Mouse (Mus musculus): ENCODE results near the gene Gm9970. TPM values are rescaled to one million over a fixed set of nuclear protein-coding genes. Genes with fewer than 3 reads are reported as not detected.

The Gm9970 gene
- polyA plus RNA-seq, 1 experiment from 2014 or later, result 0.83 TPM

DNA sequence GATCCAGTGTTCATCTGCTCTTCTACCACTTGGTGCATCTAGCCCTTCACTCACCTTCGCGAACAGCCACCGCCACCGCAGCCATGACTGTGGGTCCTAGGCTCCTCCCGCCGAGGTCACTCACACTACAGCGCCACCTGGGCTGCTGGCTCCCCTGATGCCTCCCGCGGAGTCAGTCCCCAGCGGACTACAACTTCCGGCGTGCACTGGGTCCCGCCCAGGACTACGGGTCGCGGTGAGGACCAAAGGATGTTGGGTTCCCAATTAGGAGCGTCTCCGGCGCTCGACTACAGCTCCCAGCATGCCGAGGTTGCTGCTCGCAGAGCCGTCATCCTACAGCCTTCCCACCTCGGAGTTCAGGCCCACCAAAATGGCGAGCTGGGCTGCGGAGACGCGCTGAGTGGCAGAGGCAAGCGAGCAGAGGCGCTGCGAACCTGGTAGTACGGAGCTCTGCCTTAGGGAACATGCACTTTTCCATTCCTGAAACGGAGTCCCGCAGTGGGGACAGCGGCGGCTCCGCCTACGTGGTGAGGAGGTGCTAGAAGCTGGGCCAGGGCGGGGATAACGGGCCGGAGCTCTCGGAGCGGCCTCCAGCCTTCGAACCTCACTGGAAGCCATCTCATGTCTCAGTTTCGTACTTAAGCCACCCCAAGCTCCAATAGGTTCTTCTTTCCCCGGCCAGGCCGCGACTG is 47.9 kb downstream of the Gm9970 start, which contains the start of the genes Snx17 and Eif2b4:
Snx17 (plus strand) TSS at position 289 of the 692 bp plus-strand sequence.
Eif2b4 (minus strand) TSS at position 492 of the 692 bp plus-strand sequence.
- peak within 1 kb of the TSS; percentile 76 for H3K4me2 ChIP-seq
- peak; percentile 96 for ATAC-seq (replicated peaks; ENCODE audit: low FRiP score)
- peak within 1 kb of the TSS; percentile 94 for H3K27ac ChIP-seq
- no peaks in the 10 kb centered on the region for H3K9me3 ChIP-seq (replicated peaks)
- H3K9ac ChIP-seq, result peak within 1 kb of the TSS; percentile 87
- WGBS, result under 1% methylated on average over 48 of the region's 48 CpGs
- no peaks in the 10 kb centered on the region for H3K27me3 ChIP-seq
- H3K4me3 ChIP-seq (replicated peaks), result peak within 1 kb of the TSS; percentile 95
- H3K36me3 ChIP-seq, result peaks cover 68% of the 10 kb centered on the region
- peaks cover 22% of the 10 kb centered on the region for H3K4me1 ChIP-seq

DNA sequence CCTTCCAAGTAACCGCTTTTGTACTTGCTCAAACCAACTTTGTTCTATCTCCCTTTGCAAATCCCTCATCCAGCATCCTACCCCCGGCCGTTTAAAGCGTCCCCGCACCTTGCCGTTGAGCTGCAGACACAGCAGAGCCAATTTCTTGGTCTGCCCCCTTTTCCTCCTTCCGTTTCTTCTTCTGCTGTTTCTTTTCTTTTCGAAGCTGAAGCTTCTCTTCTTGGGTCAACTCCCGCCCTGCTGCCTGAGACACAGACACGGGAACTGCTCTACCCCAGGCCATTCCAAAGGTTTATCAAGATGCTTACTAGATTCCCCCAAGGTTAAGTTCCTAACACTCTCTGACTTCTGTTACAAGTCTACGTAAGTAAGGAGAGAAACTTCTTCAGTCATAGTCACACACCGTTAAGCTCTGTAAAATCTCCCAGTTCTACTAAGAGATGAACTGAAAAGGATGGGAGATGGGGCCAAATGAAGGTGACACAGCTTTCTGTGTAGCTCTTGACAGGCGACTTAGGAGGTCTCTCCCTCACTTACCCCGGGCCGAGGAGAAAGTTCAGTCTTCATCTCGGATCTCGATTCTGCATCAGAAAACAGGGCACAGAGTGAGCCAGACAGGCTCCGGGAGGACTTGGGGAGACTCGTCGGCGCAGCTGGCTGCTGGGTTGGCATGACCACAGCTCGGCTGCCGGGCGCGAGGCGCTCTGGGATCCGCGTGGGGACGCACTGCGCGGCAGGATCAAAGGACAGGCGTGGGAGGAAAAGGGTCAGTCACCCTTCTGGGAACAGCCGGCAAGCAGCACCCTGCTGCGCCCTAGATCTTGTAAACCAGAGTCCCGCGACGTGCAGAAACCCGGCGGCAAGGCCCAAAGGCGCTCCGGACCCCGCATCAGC is 48.7 kb downstream of the Gm9970 start:
- no peaks in the 10 kb centered on the region for H3K27me3 ChIP-seq
- H3K27ac ChIP-seq, result peak overlapping the region; percentile 94
- H3K4me3 ChIP-seq (replicated peaks), result peak overlapping the region; percentile 95
- no peaks in the 10 kb centered on the region for H3K9me3 ChIP-seq (replicated peaks)
- peak overlapping the region; percentile 87 for H3K9ac ChIP-seq
- peaks cover 22% of the 10 kb centered on the region for H3K4me1 ChIP-seq
- WGBS, result 14% methylated on average over 42 of the region's 42 CpGs
- peak overlapping the region; percentile 76 for H3K4me2 ChIP-seq
- ATAC-seq (replicated peaks; ENCODE audit: low FRiP score), result peak; percentile 73; the same call in 1 of the 2 replicates
- H3K36me3 ChIP-seq, result peaks cover 68% of the 10 kb centered on the region

Other genes starting within 250 kb of the Gm9970 start
- gene Atraid, start 192.9 kb downstream of the Gm9970 start, polyA plus RNA-seq (2015; fragmentation: Nextera tagmentation; extraction: Ambion mirVana), result 145 and 149 TPM in 2 replicates
- 10.4 and 11.8 TPM in 2 replicates for gene Slc5a6, start 192.3 kb downstream of the Gm9970 start, polyA plus RNA-seq (2015; fragmentation: Nextera tagmentation; extraction: Ambion mirVana)
- 32.5 and 36.2 TPM in 2 replicates for gene Cad, start 186.5 kb downstream of the Gm9970 start, polyA plus RNA-seq (2015; fragmentation: Nextera tagmentation; extraction: Ambion mirVana)
- gene Dnajc5g, start 134.9 kb downstream of the Gm9970 start, polyA plus RNA-seq (2015; fragmentation: Nextera tagmentation; extraction: Ambion mirVana), result not detected in 2 replicates
- gene Slc30a3, start 133.0 kb downstream of the Gm9970 start, polyA plus RNA-seq (2015; fragmentation: Nextera tagmentation; extraction: Ambion mirVana), result 2.8 and 3.1 TPM in 2 replicates
- gene Trim54, start 124.5 kb downstream of the Gm9970 start, polyA plus RNA-seq (2015; fragmentation: Nextera tagmentation; extraction: Ambion mirVana), result 1.2 and 1.6 TPM in 2 replicates
- gene Ucn, start 102.4 kb downstream of the Gm9970 start, polyA plus RNA-seq (2015; fragmentation: Nextera tagmentation; extraction: Ambion mirVana), result not detected in 2 replicates
- 62.6 and 76.8 TPM in 2 replicates for gene Mpv17, start 87.0 kb downstream of the Gm9970 start, polyA plus RNA-seq (2015; fragmentation: Nextera tagmentation; extraction: Ambion mirVana)
- gene Gm29609, start 61.3 kb downstream of the Gm9970 start, polyA plus RNA-seq (2015; fragmentation: Nextera tagmentation; extraction: Ambion mirVana), result 2.0 and 2.1 TPM in 2 replicates
- 83.0 and 93.5 TPM in 2 replicates for gene Gtf3c2, start 61.1 kb downstream of the Gm9970 start, polyA plus RNA-seq (2015; fragmentation: Nextera tagmentation; extraction: Ambion mirVana)
- gene Snx17, start 48.0 kb downstream of the Gm9970 start, polyA plus RNA-seq (2015; fragmentation: Nextera tagmentation; extraction: Ambion mirVana), result 140 and 148 TPM in 2 replicates
- 64.9 and 65.9 TPM in 2 replicates for gene Eif2b4, start 47.8 kb downstream of the Gm9970 start, polyA plus RNA-seq (2015; fragmentation: Nextera tagmentation; extraction: Ambion mirVana)
- 9.1 and 11.9 TPM in 2 replicates for gene Zfp513, start 38.9 kb downstream of the Gm9970 start, polyA plus RNA-seq (2015; fragmentation: Nextera tagmentation; extraction: Ambion mirVana)
- gene Ppm1g, start 20.5 kb downstream of the Gm9970 start, polyA plus RNA-seq (2015; fragmentation: Nextera tagmentation; extraction: Ambion mirVana), result 130 and 144 TPM in 2 replicates
- 156 and 171 TPM in 2 replicates for gene Nrbp1, start 368 bp downstream of the Gm9970 start, polyA plus RNA-seq (2015; fragmentation: Nextera tagmentation; extraction: Ambion mirVana)
- gene Krtcap3, start 10.5 kb upstream of the Gm9970 start, polyA plus RNA-seq (2015; fragmentation: Nextera tagmentation; extraction: Ambion mirVana), result 21.5 and 25.1 TPM in 2 replicates
- gene Ift172, start 49.9 kb upstream of the Gm9970 start, polyA plus RNA-seq (2015; fragmentation: Nextera tagmentation; extraction: Ambion mirVana), result 36.3 and 36.9 TPM in 2 replicates
- gene Fndc4, start 54.8 kb upstream of the Gm9970 start, polyA plus RNA-seq (2015; fragmentation: Nextera tagmentation; extraction: Ambion mirVana), result 42.3 and 46.2 TPM in 2 replicates
- gene Gckr, start 56.2 kb upstream of the Gm9970 start, polyA plus RNA-seq (2015; fragmentation: Nextera tagmentation; extraction: Ambion mirVana), result 0.21 and 0.70 TPM in 2 replicates
- gene Zfp512, start 211.2 kb upstream of the Gm9970 start, polyA plus RNA-seq (2015; fragmentation: Nextera tagmentation; extraction: Ambion mirVana), result 48.5 and 60.2 TPM in 2 replicates
- gene 4930548H24Rik, start 244.5 kb upstream of the Gm9970 start, polyA plus RNA-seq (2015; fragmentation: Nextera tagmentation; extraction: Ambion mirVana), result not detected in 2 replicates